Mouse (Mus musculus) thymus, postnatal 36 days (tissue): ENCODE measurements around the gene Rgs3.

ENCODE experiments used
- DNase-seq, 2 experiments: peaks; one replicate each; pipeline ENCODE4 v3.0.0; 2022; ENCODE audit warnings: mixed read lengths in 2 of 2

Rgs3 gene

GRCm38 (mm10) chr4:62557436-62557835, 2.2 kb upstream of the Rgs3 start:
- DNase-seq, result no peak

- DNase-seq, result peak; percentile 73 to 75
Measured at GRCm38 (mm10) chr4:62560963-62561629, 1.4 kb downstream of the Rgs3 start.

GRCm38 (mm10) chr4:62561630-62562001, 2.0 kb downstream of the Rgs3 start:
- no peak for DNase-seq

- DNase-seq, result no peak
Measured at GRCm38 (mm10) chr4:62562006-62562405, 2.4 kb downstream of the Rgs3 start.

GRCm38 (mm10) chr4:62566530-62566929, 6.9 kb downstream of the Rgs3 start:
- no peak for DNase-seq

- no peak for DNase-seq
Measured at GRCm38 (mm10) chr4:62567696-62568095, 8.0 kb downstream of the Rgs3 start.

- DNase-seq, result no peak
Measured at GRCm38 (mm10) chr4:62568359-62568758, 8.7 kb downstream of the Rgs3 start.

- DNase-seq, result no peak
Measured at GRCm38 (mm10) chr4:62569603-62570002, 10.0 kb downstream of the Rgs3 start.

GRCm38 (mm10) chr4:62570029-62570428, 10.4 kb downstream of the Rgs3 start:
- DNase-seq, result no peak

- DNase-seq, result peak; percentile 29 to 35
Measured at GRCm38 (mm10) chr4:62582365-62583264, 23.0 kb downstream of the Rgs3 start.

GRCm38 (mm10) chr4:62583265-62584092, 23.8 kb downstream of the Rgs3 start:
- DNase-seq, result peak; percentile 62 to 73

- DNase-seq, result no peak
Measured at GRCm38 (mm10) chr4:62587067-62587466, 27.4 kb downstream of the Rgs3 start.

- DNase-seq, result no peak
Measured at GRCm38 (mm10) chr4:62590878-62591277, 31.2 kb downstream of the Rgs3 start.

- peak in 1 of 2 experiments; percentile 43 for DNase-seq
Measured at GRCm38 (mm10) chr4:62591326-62591725, 31.7 kb downstream of the Rgs3 start.

GRCm38 (mm10) chr4:62593546-62594240, 34.0 kb downstream of the Rgs3 start:
- peak; percentile 57 to 78 for DNase-seq

GRCm38 (mm10) chr4:62594442-62594841, 34.8 kb downstream of the Rgs3 start:
- DNase-seq, result no peak

GRCm38 (mm10) chr4:62596051-62596450, 36.4 kb downstream of the Rgs3 start:
- no peak for DNase-seq

GRCm38 (mm10) chr4:62600549-62600948, 40.9 kb downstream of the Rgs3 start:
- DNase-seq, result no peak

- DNase-seq, result no peak
Measured at GRCm38 (mm10) chr4:62603607-62604006, 44.0 kb downstream of the Rgs3 start.

- DNase-seq, result no peak
Measured at GRCm38 (mm10) chr4:62604094-62604493, 44.4 kb downstream of the Rgs3 start.

GRCm38 (mm10) chr4:62605856-62606541, 46.4 kb downstream of the Rgs3 start:
- DNase-seq, result no peak

GRCm38 (mm10) chr4:62606542-62606882, 46.9 kb downstream of the Rgs3 start:
- no peak for DNase-seq
